Mouse (Mus musculus): ENCODE measurements around the gene Vmn2r19.
"Not testable (repeated sequence)": the region's sequence is repeated elsewhere in the genome, so short reads cannot be mapped to it uniquely, and the experiment has no call there.

Vmn2r19 gene

GRCm38 (mm10) chr6:123308033-123308432, at the start of gene Vmn2r19:
Gene Vmn2r19 (plus strand): TSS chr6:123308333.
- DNase-seq = no peak

GRCm38 (mm10) chr6:123258946-123259345, 49.2 kb upstream of the Vmn2r19 start:
- no peak for DNase-seq

GRCm38 (mm10) chr6:123259889-123260603, 48.1 kb upstream of the Vmn2r19 start:
- DNase-seq = peak in 1 of 2 experiments; percentile 7

- DNase-seq = no peak
These were observed 47.3 kb upstream of the Vmn2r19 start for GRCm38 (mm10) chr6:123260868-123261267.

- DNase-seq = no peak
These were observed 46.5 kb upstream of the Vmn2r19 start, which contains the start of gene Clec4d for GRCm38 (mm10) chr6:123261555-123262161. Gene Clec4d (plus strand): TSS chr6:123262111.

- no peak for DNase-seq
These were observed 43.9 kb upstream of the Vmn2r19 start for GRCm38 (mm10) chr6:123264194-123264593.

- peak in 1 of 2 experiments; percentile 7 for DNase-seq
These were observed 42.3 kb upstream of the Vmn2r19 start for GRCm38 (mm10) chr6:123265809-123266208.

- no peak for DNase-seq
These were observed 41.2 kb upstream of the Vmn2r19 start for GRCm38 (mm10) chr6:123266945-123267344.

GRCm38 (mm10) chr6:123279443-123279842, 28.7 kb upstream of the Vmn2r19 start:
- no peak for DNase-seq

- no peak for DNase-seq
These were observed 21.8 kb upstream of the Vmn2r19 start for GRCm38 (mm10) chr6:123286311-123286710.

- DNase-seq = no peak
These were observed 19.2 kb upstream of the Vmn2r19 start for GRCm38 (mm10) chr6:123288931-123289330.

GRCm38 (mm10) chr6:123289753-123290152, 18.4 kb upstream of the Vmn2r19 start, which contains the start of gene Clec4e:
Gene Clec4e (minus strand): TSS chr6:123289870.
- DNase-seq = no peak

GRCm38 (mm10) chr6:123292751-123293400, 15.3 kb upstream of the Vmn2r19 start:
- DNase-seq = no peak

- DNase-seq = not testable (repeated sequence)
These were observed 14.6 kb upstream of the Vmn2r19 start for GRCm38 (mm10) chr6:123293509-123293908.

- DNase-seq = no peak
These were observed 11.4 kb upstream of the Vmn2r19 start for GRCm38 (mm10) chr6:123296687-123297086.

- DNase-seq = not testable (repeated sequence)
These were observed 1.8 kb upstream of the Vmn2r19 start for GRCm38 (mm10) chr6:123306315-123306714.

- no peak for DNase-seq
These were observed 24.4 kb downstream of the Vmn2r19 start for GRCm38 (mm10) chr6:123332503-123332902.

- no peak for DNase-seq
These were observed 32.0 kb downstream of the Vmn2r19 start for GRCm38 (mm10) chr6:123340093-123340492.

- no peak for DNase-seq
These were observed 38.0 kb downstream of the Vmn2r19 start for GRCm38 (mm10) chr6:123346141-123346540.

All from lung, postnatal 4 days (tissue).